Mouse (Mus musculus) naive thymus-derived CD4-positive, alpha-beta T cell, adult 2 months (primary cell): ENCODE results near the gene Gnaz.

Experiments used
- DNase-seq: peaks from one replicate; pipeline ENCODE4 v3.0.0-alpha.2; 2011; ENCODE audit warnings: low read depth

Gnaz gene

DNA sequence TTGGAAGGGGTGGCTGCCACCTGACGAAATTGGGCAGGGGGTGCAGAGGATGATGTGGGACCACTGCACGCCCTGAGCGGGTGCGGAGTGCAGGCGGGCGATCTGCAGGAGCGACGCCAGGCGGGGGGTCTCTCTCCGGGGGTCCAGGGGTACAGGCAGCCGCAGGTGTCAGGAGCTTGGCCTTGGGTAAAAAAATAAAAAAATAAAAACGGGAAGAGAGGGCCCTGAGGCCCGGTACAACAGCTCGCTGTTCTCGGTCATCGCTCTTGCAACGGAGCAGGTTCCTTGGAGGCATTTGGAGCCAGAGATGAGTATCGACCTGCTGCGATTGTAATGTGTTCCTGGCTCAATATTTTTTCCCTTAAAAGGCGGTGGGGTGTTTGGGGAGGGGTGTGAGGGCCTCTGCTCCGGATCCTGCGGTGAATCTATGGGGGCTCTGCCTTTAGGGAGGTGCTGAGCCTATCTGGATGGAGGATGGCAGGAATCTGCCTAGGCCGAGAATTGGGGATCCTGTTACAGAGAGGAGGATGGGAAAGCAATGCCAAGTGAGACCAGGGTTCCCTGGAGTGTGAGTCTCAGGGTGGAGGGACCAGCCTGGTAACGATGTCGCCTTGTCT, 782 bp downstream of the Gnaz start:
- no peak for DNase-seq

DNA sequence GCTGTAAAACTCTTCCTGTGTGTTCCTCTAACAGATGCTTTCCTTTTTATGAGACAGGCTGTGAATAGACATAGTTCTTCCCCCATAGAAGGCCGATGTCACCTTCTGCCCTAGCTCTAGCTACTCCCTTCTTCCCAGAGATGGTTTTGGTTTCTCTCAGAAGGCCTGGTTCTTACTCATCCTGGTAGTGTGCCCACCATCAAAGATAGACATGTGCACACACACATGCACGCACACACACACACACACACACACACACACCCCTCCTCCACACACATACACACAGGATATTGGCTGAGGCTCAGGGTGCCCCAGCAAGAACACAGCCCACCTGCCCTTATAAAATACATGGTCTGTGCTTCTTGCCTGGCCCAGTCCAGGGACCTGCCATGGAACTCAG, 2.3 kb downstream of the Gnaz start:
- no peak for DNase-seq

DNA sequence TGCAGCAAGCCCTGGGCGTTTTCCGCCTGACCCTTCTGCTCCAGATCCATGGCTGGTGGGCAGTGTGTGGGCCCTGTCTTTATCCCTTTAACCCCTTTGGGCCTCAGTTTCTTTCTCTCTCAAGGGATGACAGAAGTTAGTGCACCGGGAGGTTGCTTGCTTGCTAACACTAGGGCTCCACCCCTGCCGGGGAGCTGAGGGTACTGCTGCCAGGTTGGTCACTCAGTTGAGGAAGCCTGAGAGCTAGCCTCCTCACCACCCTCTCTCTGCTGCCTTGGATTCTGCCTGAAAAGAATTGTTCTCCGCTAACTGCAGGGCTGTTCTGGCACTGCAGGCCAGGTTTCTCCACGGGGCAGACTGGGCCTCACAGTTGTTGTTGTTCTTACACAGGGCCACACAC, 6.0 kb downstream of the Gnaz start:
- DNase-seq: no peak

DNA sequence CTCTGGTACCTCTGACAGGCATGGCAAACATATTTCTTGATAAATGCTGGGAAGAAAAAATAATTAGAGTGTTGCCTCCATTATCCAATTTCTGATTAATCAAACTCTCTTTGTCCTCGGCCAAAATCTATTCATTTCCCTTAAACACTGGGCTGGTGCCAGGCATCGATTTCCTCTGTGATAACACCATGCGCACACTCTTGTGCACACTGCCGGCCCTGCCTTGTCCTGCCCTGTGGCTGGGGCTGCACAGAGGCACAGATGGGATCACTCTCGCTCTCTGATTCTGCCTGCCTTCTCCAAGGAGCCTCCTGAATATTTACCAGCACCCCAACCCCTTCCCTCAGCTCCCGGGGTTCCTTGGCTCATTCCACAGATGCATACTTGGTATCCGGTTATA, 8.6 kb downstream of the Gnaz start:
- DNase-seq: no peak

DNA sequence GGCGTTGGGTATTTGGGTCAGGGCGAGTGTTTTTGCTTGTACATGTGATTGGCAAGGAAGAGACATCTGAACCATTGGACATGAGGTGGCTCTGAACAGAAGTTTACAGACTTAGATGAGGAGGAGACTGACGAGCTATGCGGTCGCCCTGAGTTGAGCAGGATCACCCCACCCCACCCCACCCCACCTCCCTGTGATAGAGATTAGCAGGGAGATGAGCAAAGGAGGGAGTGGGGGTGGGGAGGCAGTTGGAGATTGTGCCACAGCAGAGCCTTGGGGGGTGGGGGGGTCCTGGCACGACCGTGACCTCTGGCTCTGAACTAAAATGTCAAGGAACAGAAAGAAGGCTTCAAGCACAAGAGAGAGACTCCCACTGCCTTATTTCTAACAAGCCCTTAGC, 9.5 kb downstream of the Gnaz start:
- DNase-seq: no peak

DNA sequence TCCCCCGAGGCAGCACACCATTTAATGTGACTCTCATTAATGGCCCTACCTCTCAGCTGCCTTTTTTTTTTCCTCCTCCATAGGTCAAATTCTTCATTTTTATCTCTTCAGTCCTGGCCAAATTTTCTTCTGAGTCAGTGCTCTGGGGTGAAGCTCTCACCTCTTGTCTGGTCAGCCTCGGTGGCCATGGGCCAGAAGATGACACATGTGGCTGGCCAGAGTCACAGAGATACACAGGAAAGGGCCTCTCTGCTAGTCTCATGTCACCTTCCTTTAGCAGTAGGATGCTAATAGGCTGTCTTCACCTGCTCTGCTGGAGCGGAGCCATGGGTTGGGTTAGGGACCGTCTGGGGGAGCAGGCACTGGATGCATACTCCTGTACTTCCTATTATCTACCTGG, 11.1 kb downstream of the Gnaz start:
- DNase-seq: no peak

DNA sequence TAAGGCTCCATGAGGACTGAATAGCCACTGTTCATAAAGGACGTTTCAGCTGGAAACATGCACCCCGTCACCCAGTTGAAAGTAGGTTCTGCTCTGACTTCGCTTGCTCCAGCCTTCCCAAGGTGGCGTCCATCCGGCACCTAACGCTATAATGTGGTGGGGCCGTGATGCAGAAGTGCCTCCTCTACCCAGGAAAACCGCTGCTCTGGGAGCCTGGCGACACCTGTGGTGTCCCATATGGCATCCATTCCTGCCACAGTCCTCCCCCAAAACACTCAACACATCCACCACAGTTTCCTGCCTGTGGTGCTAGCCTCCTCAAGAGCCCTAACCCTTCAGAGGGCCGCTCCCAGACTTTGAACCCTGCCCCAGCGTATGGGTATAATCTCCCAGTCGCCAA, 14.2 kb downstream of the Gnaz start:
- DNase-seq: no peak

DNA sequence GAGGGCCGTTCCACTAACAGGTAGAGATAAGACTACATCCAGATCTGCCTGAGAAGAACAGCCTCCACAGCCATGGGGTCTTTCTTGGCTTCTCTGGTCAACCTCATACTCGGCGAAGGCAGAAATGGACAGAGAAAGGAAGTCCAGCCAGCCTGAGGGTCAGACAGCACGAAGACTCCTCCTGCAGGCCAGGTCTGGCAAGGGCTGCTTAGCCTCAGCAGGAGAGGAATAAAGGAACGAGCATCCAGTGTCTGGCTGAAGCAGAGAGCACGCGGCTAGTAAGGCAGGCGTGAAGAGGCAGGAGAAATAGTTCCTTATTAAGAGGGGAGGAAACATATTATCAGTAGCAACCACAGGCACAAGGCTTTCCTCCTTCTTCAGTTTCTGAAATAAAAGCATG, 16.2 kb downstream of the Gnaz start:
- no peak for DNase-seq

DNA sequence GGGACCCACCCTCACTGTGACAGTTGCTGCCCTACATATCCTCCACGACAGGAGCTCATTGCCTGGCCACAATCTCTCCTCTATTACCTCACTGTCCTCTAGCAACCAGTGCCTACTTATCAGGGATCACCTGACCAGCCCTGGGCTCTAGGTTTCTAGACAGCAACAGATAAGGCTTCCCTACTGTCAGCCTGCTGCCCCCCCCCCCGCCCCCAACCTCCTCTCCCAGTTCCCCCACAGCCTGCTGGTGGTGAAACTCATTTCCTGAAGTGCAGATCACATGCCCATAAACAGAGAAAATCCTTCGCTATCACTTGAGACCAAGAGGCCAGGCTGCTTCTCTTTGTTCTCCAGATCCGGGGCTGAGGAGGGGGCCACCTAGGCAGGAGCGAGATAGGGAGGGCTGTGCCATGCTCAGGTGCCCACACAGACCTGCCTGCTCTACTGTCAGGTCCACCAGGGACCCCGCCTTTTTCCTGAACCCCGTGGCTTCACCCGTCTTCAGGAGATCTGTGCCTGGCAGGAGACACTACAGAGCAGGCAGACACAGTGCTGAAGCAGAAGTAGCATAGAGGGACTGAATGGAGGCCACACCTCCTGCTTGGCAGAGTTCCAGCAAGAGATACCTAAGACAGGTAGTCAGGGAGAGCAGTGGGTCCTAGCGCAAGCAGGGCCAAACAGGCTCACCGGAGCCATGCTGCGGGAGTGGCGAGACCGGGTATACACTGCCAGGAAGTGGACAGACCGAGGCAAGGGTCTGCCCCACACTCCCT, 20.9 kb downstream of the Gnaz start:
- peak; percentile 12 for DNase-seq

DNA sequence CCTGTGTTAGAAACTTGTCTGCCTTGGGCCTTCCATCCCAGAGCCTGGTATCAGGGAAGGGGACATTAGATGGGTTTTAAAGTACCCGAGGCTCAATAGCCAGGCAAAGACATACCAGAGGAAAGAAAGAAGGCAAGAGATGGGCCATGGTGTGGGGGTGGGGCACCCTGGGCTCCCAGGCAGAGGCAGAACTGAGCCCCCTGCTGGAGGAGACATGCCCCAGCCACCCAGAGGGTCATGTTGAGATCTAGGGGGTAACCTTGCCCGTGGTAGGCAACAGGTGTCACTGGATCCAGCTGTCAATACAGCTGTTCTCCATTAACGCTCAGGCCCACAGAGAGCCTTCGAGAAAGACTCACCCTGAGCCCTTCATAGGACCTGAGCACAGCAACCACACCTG, 22.8 kb downstream of the Gnaz start:
- no peak for DNase-seq

DNA sequence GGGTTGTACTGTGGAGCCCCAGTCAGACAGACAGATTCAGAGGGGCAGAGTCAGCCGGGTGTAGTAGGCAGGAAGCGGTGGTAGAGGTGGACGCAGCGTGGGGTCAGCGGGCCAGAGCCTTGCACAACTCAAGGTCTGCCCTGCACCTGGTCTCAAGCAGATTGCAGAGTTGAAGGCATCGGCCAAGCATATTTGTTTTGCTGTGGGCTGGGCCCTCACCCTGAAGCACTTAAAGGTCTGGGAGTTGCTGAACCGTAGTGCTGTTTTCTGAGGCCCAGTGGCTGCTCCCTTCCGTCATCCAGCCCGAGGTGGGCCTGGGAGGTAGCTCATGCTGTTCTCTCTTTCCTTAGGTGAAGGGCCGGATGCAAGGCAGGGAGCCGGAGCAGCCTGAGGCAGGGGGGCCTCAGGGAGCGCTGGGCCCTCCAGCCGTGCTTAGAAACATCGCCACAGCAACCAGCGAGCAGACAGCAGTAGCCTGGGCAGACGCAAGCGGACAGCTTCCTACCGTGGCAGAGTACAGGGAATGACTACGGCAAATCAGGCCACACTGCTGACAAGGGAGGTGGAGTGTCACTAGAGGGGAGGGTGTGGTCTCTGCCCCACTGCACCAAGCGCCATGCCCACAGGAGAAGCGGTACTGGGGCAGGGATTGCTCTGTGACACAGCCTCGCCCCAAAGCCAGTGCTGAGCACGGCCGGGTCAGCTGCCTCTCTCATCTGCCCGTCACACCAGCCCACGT, 23.8 kb downstream of the Gnaz start:
- no peak for DNase-seq

DNA sequence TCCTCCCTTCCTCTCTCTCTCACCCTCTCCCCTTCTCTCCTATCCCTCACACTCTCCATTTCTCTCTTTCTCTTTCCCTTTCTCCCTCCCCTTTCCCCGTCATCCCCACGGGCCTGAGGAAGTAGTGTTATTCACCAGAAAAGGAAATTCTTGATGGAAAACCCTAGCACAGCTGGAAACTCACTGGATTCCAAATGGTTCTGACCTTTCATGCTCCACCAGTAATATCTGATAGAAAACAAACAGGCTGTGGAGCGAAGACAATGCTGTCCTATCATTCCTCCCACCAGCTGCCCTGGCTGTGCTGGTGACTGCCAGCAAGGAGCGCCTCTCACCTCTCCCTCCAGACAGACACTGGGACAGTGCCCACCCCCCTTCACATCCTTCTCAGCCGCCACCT, 27.9 kb downstream of the Gnaz start:
- DNase-seq: no peak

DNA sequence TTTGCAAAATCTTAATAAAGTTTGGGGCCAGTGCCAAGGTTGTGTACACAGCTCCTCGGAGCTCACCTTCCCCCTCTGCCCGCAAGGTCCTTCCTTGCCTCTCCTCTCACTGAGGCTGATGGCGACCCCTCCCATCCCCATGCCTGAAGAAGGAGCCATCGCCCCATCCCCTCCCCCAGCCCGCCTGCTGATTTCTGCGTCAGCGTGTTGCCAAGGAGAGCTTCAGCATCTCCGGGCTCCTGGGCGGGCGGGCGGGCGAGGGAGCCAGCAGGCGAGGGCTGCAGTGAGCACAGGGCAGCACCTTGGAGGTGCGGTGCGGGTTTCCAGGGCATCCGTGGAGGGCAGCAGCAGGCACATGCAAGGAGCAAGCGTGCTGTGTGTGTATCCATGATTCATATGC, 28.4 kb downstream of the Gnaz start:
- no peak for DNase-seq

DNA sequence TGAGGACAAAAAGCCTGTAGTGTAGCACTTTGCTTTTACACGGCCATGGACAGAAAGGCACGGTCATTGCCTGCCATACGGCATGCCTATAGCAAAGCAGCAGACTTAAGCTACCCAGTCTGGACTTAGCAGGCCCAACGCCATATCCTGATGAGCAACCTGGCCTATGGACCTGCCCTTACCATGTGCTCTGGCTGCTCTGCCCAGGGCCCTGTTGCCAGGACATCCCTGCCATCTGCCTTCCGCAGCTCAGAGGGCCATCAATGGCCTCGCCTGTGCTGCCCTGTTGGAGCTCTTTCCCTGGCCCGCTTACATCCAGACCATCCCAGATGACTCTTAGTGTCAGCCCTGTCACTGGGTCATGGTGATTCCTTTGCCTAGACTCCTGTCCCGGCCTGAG, 34.4 kb downstream of the Gnaz start:
- no peak for DNase-seq

DNA sequence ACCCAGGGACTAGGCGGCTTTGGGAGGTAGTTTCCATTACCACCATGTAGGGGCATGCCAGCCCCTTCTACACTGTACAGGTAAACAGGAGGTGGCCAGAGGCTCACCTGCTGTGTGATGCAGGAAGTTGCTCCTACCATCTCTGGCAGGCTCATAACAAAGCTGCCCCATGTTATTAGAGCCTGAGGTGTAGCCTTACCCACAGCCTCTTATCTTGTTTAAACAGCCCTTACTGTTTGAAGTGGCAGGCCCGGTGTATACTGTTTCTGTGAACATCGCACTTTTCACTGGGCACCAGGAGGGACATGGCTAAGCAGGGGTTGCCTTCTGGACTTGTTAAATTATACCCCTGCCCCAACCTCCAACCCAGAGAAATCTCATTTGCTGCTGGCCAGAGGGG, 37.1 kb downstream of the Gnaz start:
- no peak for DNase-seq

DNA sequence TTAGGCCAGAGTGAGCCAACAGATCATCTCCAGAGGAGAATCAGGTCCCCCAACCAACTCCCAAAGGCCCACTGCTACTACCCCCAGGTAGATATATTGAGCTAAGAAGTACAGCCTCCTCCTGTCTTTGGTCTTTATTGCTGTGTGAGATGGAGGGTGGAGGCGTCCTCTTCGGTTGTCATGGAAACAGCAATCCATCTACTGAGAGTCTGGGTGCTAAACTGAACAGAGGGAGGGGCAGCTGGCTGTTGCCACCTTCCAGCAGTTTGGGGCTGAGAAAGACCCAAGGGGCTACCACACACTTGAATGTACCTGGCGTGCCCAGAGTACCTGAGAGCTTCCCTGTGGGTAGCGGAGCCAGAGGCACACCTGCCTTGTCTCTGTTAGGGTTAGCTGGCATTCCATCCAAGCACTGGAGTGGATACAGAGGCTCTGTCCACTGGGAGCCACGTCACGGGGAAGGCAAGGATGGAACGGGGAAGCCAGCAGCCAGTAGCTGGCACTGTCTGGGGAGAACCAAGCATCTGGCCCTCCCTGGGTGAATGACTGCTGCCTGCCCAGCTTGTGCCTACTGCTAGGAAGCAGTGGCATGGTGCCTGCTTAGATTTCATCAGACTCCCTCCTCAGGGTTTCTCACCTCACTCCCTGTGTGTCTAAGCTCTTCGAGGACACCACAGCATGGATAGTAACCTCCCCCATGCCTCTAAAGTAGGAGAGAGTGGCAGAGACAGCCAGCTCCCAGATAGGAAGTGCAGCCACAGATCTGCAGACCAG, 40.1 kb downstream of the Gnaz start:
- DNase-seq: no peak

DNA sequence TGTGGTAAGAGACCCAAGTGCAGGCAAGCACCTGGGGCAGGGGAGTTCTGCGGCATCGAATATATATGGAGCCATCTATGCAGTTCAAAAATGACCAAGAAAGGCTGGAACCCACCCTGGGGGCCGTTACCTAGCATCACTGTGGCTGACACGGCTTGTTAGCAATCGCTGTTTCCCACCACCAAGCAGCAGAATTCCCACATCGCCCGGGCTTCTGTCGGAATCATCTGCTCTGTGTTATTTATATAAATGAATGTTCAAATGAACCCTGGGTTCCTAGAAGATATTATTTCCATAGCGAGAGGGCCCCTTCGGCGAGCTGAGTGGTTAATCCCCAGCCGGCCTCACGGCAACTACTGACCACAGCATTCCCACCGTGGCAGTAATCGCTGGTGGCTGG, 43.7 kb downstream of the Gnaz start:
- no peak for DNase-seq

DNA sequence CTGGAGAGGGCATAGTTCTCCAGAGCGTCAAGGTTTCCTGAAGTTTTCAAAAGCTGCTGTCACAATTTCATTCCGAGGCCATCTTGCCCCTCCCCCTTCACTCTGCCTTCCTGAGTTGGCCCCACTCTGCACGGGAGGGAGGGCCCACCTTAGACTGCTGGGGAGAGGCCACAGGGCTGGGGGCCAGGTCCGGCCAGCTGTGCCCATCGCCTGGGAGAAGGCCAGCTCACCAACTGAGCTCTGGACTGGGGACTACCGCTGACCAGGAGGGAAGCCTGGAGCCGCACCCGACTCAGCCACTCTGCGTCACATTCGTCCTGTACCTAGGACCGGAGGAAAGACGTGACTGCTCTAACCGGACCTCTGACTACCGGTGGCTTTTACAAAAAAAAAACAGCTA, 48.5 kb downstream of the Gnaz start:
- DNase-seq: no peak

DNA sequence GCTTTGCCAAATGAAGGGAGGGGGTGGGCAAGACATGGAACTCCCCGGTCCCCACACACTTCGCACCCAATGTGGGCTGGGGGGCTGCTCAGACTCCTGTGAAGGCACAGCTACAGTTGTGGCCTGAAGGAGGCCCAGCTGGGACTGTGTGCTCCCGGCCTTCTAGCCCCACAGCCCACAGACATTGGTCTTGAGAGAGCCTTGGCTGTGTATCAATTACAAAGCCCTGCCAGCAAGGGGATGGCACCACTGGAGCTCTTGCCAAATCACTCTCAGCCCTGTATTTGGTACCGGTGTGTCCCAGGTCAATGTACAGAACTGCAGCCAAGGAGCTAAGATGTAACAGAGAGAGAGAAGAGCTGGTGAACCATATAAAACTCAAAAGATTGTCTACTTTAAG, 49.5 kb downstream of the Gnaz start:
- DNase-seq: no peak

DNA sequence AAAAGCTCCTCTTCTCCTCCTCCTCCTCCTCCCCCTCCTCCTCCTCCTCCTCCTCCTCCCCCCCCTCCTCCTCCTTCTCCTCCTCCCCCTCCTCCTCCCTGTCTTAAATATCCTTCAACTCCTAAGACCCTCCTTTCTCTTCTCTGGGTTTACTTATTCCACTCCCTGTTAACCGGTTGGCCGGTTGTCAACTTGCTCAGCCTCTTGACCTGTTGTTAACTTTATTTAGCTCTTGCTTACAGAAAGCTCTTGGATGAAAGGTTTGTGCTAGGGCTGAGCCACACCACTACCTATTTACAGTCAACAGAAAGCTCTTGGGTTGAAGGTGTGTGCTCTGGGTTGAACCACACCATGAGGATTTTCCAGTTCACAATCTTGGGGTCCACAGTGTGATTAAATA, 53.3 kb downstream of the Gnaz start:
- no peak for DNase-seq

DNA sequence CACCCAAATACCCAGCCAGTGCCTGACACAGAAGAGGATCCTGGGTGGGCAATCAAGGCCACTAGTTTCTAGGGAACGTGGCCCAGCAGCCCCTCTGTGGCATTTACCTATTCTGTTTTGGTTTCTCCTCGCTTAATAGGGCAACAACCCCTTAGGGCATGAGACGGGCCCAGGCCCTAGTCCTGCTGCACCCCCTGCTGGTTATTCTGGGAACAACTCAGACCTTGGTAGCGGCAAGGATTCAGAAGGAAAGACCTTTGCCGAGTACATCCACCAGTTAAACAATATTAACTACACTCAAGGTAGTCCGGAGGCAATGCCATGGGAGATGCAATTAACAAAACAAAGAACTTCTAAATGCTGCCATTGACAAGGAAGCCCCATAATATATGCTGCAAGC, 54.2 kb downstream of the Gnaz start:
- DNase-seq: peak; percentile 56

DNA sequence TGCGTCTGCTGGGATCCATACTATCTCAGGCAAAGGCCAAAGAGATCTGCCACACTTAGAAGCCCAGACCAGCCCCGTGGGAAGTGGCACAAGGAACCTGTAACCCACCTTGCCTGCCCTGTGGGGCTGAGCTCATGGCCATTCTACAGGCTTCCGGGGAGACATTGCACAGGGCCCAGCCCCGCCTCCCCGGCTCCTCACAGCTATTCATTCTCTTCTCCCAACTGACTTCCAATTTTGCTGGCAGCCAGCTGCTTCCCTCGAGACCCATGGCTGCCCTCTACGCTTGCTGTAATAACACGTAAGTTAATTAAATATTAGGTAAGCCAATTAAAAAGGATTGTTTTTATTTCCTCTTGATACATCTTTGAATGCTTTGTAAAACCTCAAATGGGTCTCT, 59.5 kb downstream of the Gnaz start:
- DNase-seq: no peak

DNA sequence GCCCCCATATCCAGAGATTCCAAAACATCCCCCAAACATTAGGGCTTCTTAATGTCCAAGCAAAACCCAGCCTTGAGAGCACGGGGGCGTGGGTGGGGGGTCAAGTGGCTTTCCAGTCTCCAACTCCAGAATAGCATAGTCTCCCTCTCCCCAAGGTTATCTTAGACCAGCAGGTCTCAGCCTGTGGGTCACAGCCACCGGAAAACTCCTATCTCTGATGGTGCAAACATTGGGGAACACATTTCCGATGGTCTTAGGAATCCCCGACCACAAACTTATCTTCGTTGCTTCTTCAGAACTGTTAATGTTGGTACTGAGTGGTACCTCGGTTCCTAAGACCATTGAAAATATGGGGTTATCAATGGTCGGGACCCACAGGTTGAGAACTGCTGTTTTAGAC, 61.8 kb downstream of the Gnaz start:
- DNase-seq: no peak
